Mouse (Mus musculus): ENCODE data around the gene Fcgrt. TPM values are rescaled to one million over a fixed set of nuclear protein-coding genes. Genes with fewer than 3 reads are reported as not detected.
"Not testable (repeated sequence)": the region's sequence is repeated elsewhere in the genome, so short reads cannot be mapped to it uniquely, and the experiment has no call there.

The Fcgrt gene
- polyA plus RNA-seq, 1 experiment from 2014 or later: 43.6 TPM

GRCm38 (mm10) chr7:45106441-45106840 lies 2.8 kb upstream of the Fcgrt start:
- ATAC-seq (ENCODE audit: insufficient read depth): no peak
- no peaks in the 10 kb centered on the region for H3K27me3 ChIP-seq
- H3K4me3 ChIP-seq (replicated peaks): no peak overlapping the region
- no peak overlapping the region for H3K27ac ChIP-seq (replicated peaks)
- 67% methylated on average over 6 of the region's 6 CpGs for WGBS (ENCODE audit: insufficient replicate concordance)
- no peaks in the 10 kb centered on the region for H3K9me3 ChIP-seq (replicated peaks)
- H3K4me1 ChIP-seq (replicated peaks): peaks cover 21% of the 10 kb centered on the region
- no peak overlapping the region for H3K4me2 ChIP-seq
- no peaks in the 10 kb centered on the region for H3K36me3 ChIP-seq (replicated peaks)
- H3K9ac ChIP-seq: no peak overlapping the region

- no peaks in the 10 kb centered on the region for H3K27me3 ChIP-seq
- no peak for ATAC-seq (ENCODE audit: insufficient read depth)
- no peaks in the 10 kb centered on the region for H3K9me3 ChIP-seq (replicated peaks)
- no peak overlapping the region for H3K27ac ChIP-seq (replicated peaks)
- no peak overlapping the region for H3K4me3 ChIP-seq (replicated peaks)
- peaks cover 21% of the 10 kb centered on the region for H3K4me1 ChIP-seq (replicated peaks)
- no peak overlapping the region for H3K4me2 ChIP-seq
- 65% methylated on average over 8 of the region's 8 CpGs for WGBS (ENCODE audit: insufficient replicate concordance)
- H3K36me3 ChIP-seq (replicated peaks): no peaks in the 10 kb centered on the region
- no peak overlapping the region for H3K9ac ChIP-seq
Observed at GRCm38 (mm10) chr7:45105491-45105890, 1.8 kb upstream of the Fcgrt start.

GRCm38 (mm10) chr7:45104941-45105340 lies 1.3 kb upstream of the Fcgrt start:
- Histone ChIP-seq H3K4me3 (replicated peaks) (no peak overlapping the region), H3K27ac (replicated peaks) (no peak overlapping the region), H3K4me2 (no peak overlapping the region), H3K9ac (no peak overlapping the region), H3K4me1 (replicated peaks) (peaks cover 21% of the 10 kb centered on the region), H3K27me3 (no peaks in the 10 kb centered on the region), H3K36me3 (replicated peaks) (no peaks in the 10 kb centered on the region), H3K9me3 (replicated peaks) (no peaks in the 10 kb centered on the region)
- no peak for ATAC-seq (ENCODE audit: insufficient read depth)
- WGBS (ENCODE audit: insufficient replicate concordance): 65% methylated on average over 5 of the region's 5 CpGs

GRCm38 (mm10) chr7:45102940-45103585 lies 588 bp downstream of the Fcgrt start:
- Histone ChIP-seq H3K27me3 (no peaks in the 10 kb centered on the region), H3K36me3 (replicated peaks) (no peaks in the 10 kb centered on the region), H3K4me3 (replicated peaks) (peak overlapping the region; percentile 42), H3K9ac (0 out of 2 replicates have a peak overlapping the region, but pooled peaks have one; percentile 18), H3K4me2 (peak overlapping the region; percentile 57), H3K27ac (replicated peaks) (peak overlapping the region; percentile 78), H3K9me3 (replicated peaks) (no peaks in the 10 kb centered on the region), H3K4me1 (replicated peaks) (peaks cover 21% of the 10 kb centered on the region)
- WGBS (ENCODE audit: insufficient replicate concordance): 57% methylated on average over 9 of the region's 9 CpGs
- peak; percentile 22 for ATAC-seq (ENCODE audit: insufficient read depth)

- Histone ChIP-seq H3K4me1 (replicated peaks) (peaks cover 21% of the 10 kb centered on the region), H3K27me3 (no peaks in the 10 kb centered on the region), H3K27ac (replicated peaks) (no peak overlapping the region), H3K9ac (no peak overlapping the region), H3K4me2 (peak overlapping the region; percentile 57), H3K36me3 (replicated peaks) (no peaks in the 10 kb centered on the region), H3K9me3 (replicated peaks) (no peaks in the 10 kb centered on the region), H3K4me3 (replicated peaks) (peak overlapping the region; percentile 42)
- WGBS (ENCODE audit: insufficient replicate concordance): 47% methylated on average over 11 of the region's 11 CpGs
- ATAC-seq (ENCODE audit: insufficient read depth): no peak
Observed at GRCm38 (mm10) chr7:45102441-45102840, 1.2 kb downstream of the Fcgrt start.

GRCm38 (mm10) chr7:45100046-45100445 lies 3.6 kb downstream of the Fcgrt start:
- Histone ChIP-seq H3K4me3 (replicated peaks) (no peak overlapping the region), H3K4me1 (replicated peaks) (peaks cover 24% of the 10 kb centered on the region), H3K9me3 (replicated peaks) (no peaks in the 10 kb centered on the region), H3K4me2 (no peak overlapping the region), H3K27me3 (no peaks in the 10 kb centered on the region), H3K9ac (no peak overlapping the region), H3K36me3 (replicated peaks) (no peaks in the 10 kb centered on the region), H3K27ac (replicated peaks) (no peak overlapping the region)
- WGBS (ENCODE audit: insufficient replicate concordance): 74% methylated on average over 6 of the region's 6 CpGs
- no peak for ATAC-seq (ENCODE audit: insufficient read depth)

- H3K9me3 ChIP-seq (replicated peaks): no peaks in the 10 kb centered on the region
- no peak for ATAC-seq (ENCODE audit: insufficient read depth)
- H3K27ac ChIP-seq (replicated peaks): no peak overlapping the region
- peaks cover 16% of the 10 kb centered on the region for H3K4me1 ChIP-seq (replicated peaks)
- H3K4me3 ChIP-seq (replicated peaks): no peak overlapping the region
- H3K9ac ChIP-seq: no peak overlapping the region
- no peaks in the 10 kb centered on the region for H3K36me3 ChIP-seq (replicated peaks)
- WGBS (ENCODE audit: insufficient replicate concordance): 70% methylated on average over 8 of the region's 8 CpGs
- H3K27me3 ChIP-seq: no peaks in the 10 kb centered on the region; the same call in 1 of the 2 replicates
- H3K4me2 ChIP-seq: no peak overlapping the region
Observed at GRCm38 (mm10) chr7:45098541-45099240, 5.0 kb downstream of the Fcgrt start.

GRCm38 (mm10) chr7:45097479-45097878 lies 6.2 kb downstream of the Fcgrt start:
- Histone ChIP-seq H3K4me2 (no peak overlapping the region), H3K27ac (replicated peaks) (peak overlapping the region; percentile 45; the same call in 1 of the 2 replicates), H3K4me3 (replicated peaks) (no peak overlapping the region), H3K27me3 (no peaks in the 10 kb centered on the region; the same call in 1 of the 2 replicates), H3K36me3 (replicated peaks) (no peaks in the 10 kb centered on the region), H3K4me1 (replicated peaks) (peaks cover 16% of the 10 kb centered on the region), H3K9ac (no peak overlapping the region), H3K9me3 (replicated peaks) (no peaks in the 10 kb centered on the region)
- peak; percentile 25; the same call in 1 of the 2 replicates for ATAC-seq (ENCODE audit: insufficient read depth)
- 25% methylated on average over 6 of the region's 6 CpGs for WGBS (ENCODE audit: insufficient replicate concordance)

GRCm38 (mm10) chr7:45095965-45096364 lies 7.7 kb downstream of the Fcgrt start:
- H3K4me1 ChIP-seq (replicated peaks): peaks cover 28% of the 10 kb centered on the region
- not testable (repeated sequence) for H3K9ac ChIP-seq; H3K4me2 ChIP-seq; H3K27ac ChIP-seq (replicated peaks); H3K36me3 ChIP-seq (replicated peaks); H3K27me3 ChIP-seq; H3K9me3 ChIP-seq (replicated peaks); H3K4me3 ChIP-seq (replicated peaks); ATAC-seq (ENCODE audit: insufficient read depth)
- 78% methylated on average over 14 of the region's 14 CpGs for WGBS (ENCODE audit: insufficient replicate concordance)

GRCm38 (mm10) chr7:45095367-45095766 lies 8.3 kb downstream of the Fcgrt start:
- no peaks in the 10 kb centered on the region; the same call in 1 of the 2 replicates for H3K27me3 ChIP-seq
- ATAC-seq (ENCODE audit: insufficient read depth): no peak
- no peak overlapping the region for H3K9ac ChIP-seq
- WGBS (ENCODE audit: insufficient replicate concordance): 57% methylated on average over 6 of the region's 6 CpGs
- H3K27ac ChIP-seq (replicated peaks): no peak overlapping the region
- H3K4me3 ChIP-seq (replicated peaks): no peak overlapping the region
- no peaks in the 10 kb centered on the region for H3K36me3 ChIP-seq (replicated peaks)
- H3K4me1 ChIP-seq (replicated peaks): peaks cover 34% of the 10 kb centered on the region
- H3K9me3 ChIP-seq (replicated peaks): no peaks in the 10 kb centered on the region
- no peak overlapping the region for H3K4me2 ChIP-seq

- no peak overlapping the region for H3K4me3 ChIP-seq (replicated peaks)
- no peaks in the 10 kb centered on the region for H3K9me3 ChIP-seq (replicated peaks)
- H3K4me2 ChIP-seq: no peak overlapping the region
- no peak for ATAC-seq (ENCODE audit: insufficient read depth)
- peaks cover 40% of the 10 kb centered on the region for H3K4me1 ChIP-seq (replicated peaks)
- H3K27me3 ChIP-seq: no peaks in the 10 kb centered on the region; the same call in 1 of the 2 replicates
- no peaks in the 10 kb centered on the region for H3K36me3 ChIP-seq (replicated peaks)
- no peak overlapping the region for H3K27ac ChIP-seq (replicated peaks)
- WGBS (ENCODE audit: insufficient replicate concordance): 47% methylated on average over 7 of the region's 7 CpGs
- H3K9ac ChIP-seq: no peak overlapping the region
Observed at GRCm38 (mm10) chr7:45094121-45094520, 9.5 kb downstream of the Fcgrt start.

All from liver, embryonic 15.5 days (tissue).